Mouse (Mus musculus) heart, adult 8-10 months (tissue): ENCODE measurements at regions not wholly inside any gene's neighbourhood (a gene's known extent, or its start where the extent isn't known, plus 50 kb on each side); places are given as distances from the start of the nearest gene placed in this dataset.

Source experiments
- DNase-seq: peaks from one replicate; pipeline ENCODE4 v3.0.0; 2022; ENCODE audit warnings: low spot score

DNA sequence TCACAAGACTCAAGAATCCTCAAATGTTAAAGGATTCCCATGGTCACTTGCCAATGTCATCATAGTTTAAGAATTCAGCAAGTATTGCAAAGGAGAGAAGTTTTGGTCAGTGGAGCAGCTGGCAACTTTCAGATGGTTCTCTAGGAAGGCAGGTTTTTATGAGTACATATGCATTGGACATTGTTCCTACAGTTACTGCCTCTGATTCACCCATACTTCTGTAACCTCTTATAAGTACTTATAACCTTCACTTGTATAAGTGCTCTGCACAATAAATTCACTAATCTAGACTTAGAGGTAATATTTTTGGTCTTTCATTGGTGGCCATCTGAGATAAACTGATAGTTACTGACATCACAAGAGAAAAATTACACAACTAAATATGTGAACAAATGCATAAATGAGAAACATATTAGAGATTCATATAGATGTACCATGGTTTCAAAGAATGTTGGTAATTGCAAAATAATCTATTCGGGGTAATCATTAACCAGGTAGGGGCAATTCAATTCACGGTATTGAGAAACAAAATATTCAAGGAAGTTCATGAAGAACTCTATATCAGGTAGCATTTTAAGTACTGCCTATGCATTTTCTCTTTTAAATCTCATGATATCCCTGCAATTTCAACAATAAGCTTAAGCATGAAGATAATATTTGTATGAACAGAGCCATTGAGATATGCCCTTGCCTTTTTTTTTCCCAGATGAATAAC, 1059.6 kb downstream of the Pla2g4a start:
- no peak for DNase-seq

GRCm38 (mm10) chr1:148870788-148871187, 1090.3 kb downstream of the Pla2g4a start:
- no peak for DNase-seq

GRCm38 (mm10) chr1:148863582-148863981, 1097.5 kb downstream of the Pla2g4a start:
- no peak for DNase-seq

DNA sequence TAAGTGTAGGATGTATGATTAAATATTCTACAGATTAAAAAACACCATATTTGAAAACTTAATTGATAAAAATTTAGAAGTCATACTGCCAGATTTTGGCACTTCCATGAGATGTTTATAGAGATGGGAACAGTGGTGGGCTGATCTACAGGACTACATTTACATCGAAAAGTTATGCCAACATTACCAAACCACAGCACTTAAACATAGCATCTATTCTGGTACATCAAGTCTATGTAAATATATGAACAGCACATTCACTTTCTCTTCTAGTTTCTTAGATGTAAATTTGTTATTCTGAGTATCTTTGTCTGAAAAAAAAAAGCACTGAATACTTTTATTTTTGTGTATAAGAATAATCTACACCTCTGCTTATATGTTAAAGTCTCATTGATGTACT, 1108.1 kb downstream of the Pla2g4a start:
- DNase-seq = no peak

GRCm38 (mm10) chr1:148846595-148846994, 1114.5 kb downstream of the Pla2g4a start:
- no peak for DNase-seq

GRCm38 (mm10) chr1:148823146-148823545, 1137.9 kb downstream of the Pla2g4a start:
- no peak for DNase-seq

- DNase-seq = no peak
Observed at GRCm38 (mm10) chr1:148808707-148809106, 1152.4 kb downstream of the Pla2g4a start.

DNA sequence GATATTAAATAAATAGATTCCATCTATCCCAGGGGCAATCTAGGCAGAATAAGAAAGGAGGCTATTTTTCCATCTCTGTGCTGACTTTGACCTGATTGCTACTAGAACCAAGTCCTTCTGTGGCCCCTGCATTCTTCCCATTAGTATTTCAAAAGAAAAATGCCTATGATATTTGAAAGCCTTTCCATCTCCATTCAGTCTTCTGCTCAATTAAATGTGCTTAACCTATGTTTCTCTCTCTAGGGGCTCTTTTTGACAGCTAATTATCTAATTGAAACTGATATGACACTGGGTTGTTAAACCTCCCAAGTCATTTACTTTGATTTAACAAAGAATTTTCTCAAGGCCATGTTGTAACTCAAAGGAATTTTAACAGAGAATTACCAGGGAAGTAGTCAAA, 1164.0 kb downstream of the Pla2g4a start:
- DNase-seq = no peak

GRCm38 (mm10) chr1:148750806-148751205, 1210.3 kb downstream of the Pla2g4a start:
- no peak for DNase-seq

GRCm38 (mm10) chr1:148722106-148722505, 1239.0 kb downstream of the Pla2g4a start:
- no peak for DNase-seq

- no peak for DNase-seq
Observed at GRCm38 (mm10) chr1:148721409-148721808, 1239.7 kb downstream of the Pla2g4a start.

DNA sequence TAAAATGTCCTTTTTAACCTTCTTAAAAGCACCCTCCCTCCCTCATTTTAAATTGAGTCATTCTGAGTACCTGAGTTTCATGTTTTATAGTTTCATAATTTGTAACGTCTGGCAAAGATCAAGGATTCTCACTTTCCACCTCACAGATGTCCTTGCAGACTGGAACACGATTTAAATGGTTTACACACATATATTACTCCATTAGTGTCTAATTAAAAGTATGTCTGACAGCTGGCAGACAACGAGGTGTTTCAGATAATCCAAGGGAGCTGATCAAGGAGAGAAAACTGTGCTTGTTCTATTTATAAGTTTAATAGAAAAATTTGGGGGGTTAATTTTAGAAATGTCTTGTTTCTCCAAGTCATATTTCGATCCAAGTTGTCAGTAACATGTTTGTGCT, 1240.1 kb downstream of the Pla2g4a start:
- DNase-seq = no peak

DNA sequence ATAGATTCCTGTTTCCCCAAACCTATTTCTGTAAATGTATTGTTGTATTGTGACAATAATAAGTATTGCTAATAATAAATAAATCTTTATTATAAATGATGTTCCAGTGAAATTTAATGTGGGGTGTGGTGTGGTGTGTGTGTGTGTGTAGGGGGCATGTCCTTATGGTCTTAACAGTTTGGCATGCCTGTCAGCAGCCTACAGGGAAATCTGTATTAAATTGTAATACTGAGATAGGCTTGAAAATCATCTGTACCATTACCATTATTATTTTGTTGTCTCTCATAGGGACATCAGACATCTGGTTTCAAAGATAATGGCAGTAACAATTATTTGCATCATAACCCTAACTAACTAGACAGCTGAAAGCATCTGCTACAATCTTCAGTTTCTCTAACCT, 1253.0 kb downstream of the Pla2g4a start:
- DNase-seq = peak; percentile 40

GRCm38 (mm10) chr1:148707657-148708056, 1253.4 kb downstream of the Pla2g4a start:
- peak; percentile 33 for DNase-seq

DNA sequence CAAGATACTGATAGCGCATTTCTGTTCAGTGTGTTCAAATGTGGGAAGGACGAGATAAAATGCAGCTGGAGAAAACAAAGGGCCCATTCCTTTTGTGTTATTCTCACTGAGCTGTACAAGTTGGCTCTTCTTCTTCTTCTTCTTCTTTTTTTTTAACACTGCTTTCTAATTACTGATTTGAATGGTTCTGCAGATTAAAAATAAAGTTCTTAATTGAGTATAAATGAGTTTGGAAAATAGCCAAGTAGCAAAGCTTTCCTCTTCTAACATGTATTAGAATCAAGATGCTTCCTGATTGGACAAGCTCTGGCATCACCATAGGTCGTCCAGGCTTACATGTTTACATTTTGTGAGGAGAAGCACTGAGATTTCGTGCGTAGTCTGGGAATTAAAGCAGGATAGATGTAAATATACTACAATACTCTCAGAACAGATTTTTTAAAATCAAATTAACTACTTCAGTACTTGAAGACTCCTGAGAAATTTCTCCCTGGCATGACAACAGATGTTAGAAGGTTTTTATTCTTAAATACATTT, 1254.8 kb downstream of the Pla2g4a start:
- DNase-seq = no peak

GRCm38 (mm10) chr1:148700599-148700954, 1260.5 kb downstream of the Pla2g4a start:
- DNase-seq = no peak

DNA sequence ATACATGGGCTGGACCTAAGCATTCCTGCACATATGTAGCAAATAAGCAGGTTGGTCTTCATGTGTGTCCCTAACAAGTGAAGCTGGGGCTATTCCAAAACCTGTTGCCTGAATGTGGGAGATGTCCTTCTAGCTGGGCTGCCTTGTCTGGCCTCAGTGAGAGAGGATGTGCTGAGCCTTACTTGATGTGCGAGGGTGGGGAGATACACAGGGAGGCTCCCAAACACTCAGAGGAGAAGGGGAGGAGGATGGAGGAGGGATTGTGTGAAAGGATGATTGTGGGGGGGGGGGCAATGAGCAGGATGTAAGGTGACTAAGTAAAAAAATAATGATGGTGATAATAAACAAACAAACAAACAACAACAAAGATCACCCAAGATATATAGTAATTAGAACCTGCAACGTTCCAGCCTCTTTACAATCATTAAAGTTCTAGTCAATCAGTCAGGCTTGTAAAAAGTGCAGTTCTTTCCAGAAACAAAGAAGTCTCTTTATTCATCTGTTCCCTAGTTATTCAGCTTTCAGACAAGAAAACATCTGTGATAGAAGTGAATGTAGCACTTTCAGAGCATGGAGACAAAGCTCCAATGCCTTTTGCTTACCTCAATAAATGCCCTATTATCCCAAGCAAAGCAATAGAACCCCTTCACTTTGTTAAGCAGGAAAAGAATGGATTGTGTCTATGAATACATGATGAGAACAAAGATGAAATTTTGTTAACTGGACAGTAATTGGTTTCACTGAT, 1261.1 kb downstream of the Pla2g4a start:
- DNase-seq = no peak

DNA sequence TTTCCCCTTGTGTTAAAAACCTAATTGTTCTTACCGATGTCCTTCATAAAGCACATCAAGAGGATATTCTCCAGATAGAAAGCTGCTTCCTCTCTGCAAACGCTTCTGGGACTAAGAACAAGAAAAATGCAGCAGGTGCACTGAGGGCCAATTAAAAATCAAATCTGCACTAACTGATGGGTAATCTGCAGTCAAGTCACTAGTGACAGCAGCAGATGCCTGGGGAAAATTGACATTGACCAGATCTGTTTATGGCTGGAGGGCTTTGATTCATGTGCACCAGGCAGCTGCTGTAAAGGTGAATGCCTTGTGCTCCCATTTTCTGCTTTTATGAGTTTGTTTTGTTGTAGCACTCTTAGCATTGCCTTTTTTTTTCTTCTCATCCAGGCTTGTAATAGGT, 1271.0 kb downstream of the Pla2g4a start:
- no peak for DNase-seq

GRCm38 (mm10) chr1:148689618-148690017, 1271.5 kb downstream of the Pla2g4a start:
- no peak for DNase-seq

DNA sequence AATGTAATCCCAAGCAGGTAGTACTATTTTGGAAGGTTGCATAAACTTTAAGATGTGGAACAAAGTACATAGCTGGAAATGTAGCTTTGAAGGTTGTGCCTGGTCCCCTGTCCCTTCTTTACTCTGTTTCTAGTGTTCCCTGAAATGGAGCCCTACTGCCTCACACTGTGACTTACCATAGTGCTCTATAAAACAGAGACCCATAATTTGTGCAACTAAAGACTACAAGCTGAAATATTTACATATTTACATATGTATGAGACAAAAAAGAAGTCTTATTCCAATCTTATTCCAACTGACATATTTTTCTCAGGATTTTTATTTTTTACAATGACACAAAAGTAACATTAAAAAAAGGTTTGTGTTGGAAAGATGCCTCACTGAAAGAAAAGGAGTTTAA, 1285.6 kb downstream of the Pla2g4a start:
- DNase-seq = no peak

DNA sequence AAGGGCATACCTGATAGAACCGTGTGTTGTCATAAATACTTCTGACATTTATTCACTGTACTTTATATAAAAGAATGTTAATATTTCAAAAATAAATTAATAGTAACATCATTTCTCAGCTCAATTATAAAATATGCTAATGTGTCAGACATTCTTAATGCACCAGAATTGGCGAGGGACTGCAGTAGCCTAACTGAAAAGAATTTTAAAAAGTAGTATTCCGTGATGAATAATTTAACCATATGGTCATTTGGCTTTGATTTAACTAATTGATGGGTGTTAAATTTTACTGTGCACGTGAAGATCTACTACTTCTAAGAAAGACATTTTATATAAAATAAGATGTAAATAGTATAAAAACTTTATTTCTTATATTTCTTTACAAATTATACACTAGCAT, 1296.7 kb downstream of the Pla2g4a start:
- DNase-seq = no peak

- no peak for DNase-seq
Observed at GRCm38 (mm10) chr1:148656990-148657389, 1304.1 kb downstream of the Pla2g4a start.
